Mouse (Mus musculus): Measurements from ENCODE around the gene 4921536K21Rik.
"Not testable (repeated sequence)": the region's sequence is repeated elsewhere in the genome, so short reads cannot be mapped to it uniquely, and the experiment has no call there.

Gene 4921536K21Rik

GRCm38 (mm10) chr11:3894406-3895281 is at the start of gene 4921536K21Rik, which contains the start of gene Dusp18:
TSS of gene 4921536K21Rik (minus strand) at chr11:3895098.
TSS of gene Dusp18 (plus strand) at chr11:3895240.
- DNase-seq, result peak; percentile 95 to 96

GRCm38 (mm10) chr11:3941371-3941770 is 46.5 kb upstream of the 4921536K21Rik start:
- DNase-seq, result no peak

GRCm38 (mm10) chr11:3937321-3937874 is 42.5 kb upstream of the 4921536K21Rik start:
- DNase-seq, result peak; percentile 11 to 26

GRCm38 (mm10) chr11:3936318-3936717 is 41.4 kb upstream of the 4921536K21Rik start:
- no peak for DNase-seq

GRCm38 (mm10) chr11:3935135-3935534 is 40.2 kb upstream of the 4921536K21Rik start:
- no peak for DNase-seq

GRCm38 (mm10) chr11:3933756-3934285 is 38.9 kb upstream of the 4921536K21Rik start:
- DNase-seq, result no peak

GRCm38 (mm10) chr11:3931511-3932211 is 36.8 kb upstream of the 4921536K21Rik start, which contains the start of gene Tcn2:
TSS of gene Tcn2 (minus strand) at chr11:3932159.
- DNase-seq, result peak; percentile 87 to 93

- DNase-seq, result no peak
These were observed 36.0 kb upstream of the 4921536K21Rik start for GRCm38 (mm10) chr11:3930931-3931330.

- DNase-seq, result peak; percentile 0 to 2
These were observed 35.1 kb upstream of the 4921536K21Rik start for GRCm38 (mm10) chr11:3930019-3930418.

- no peak for DNase-seq
These were observed 31.0 kb upstream of the 4921536K21Rik start for GRCm38 (mm10) chr11:3925916-3926315.

- no peak for DNase-seq
These were observed 27.8 kb upstream of the 4921536K21Rik start for GRCm38 (mm10) chr11:3922731-3923130.

GRCm38 (mm10) chr11:3922115-3922514 is 27.2 kb upstream of the 4921536K21Rik start:
- no peak for DNase-seq

- DNase-seq, result peak; percentile 63 to 72
These were observed 26.5 kb upstream of the 4921536K21Rik start for GRCm38 (mm10) chr11:3921281-3921850.

- no peak for DNase-seq
These were observed 25.6 kb upstream of the 4921536K21Rik start for GRCm38 (mm10) chr11:3920476-3920875.

- peak; percentile 16 to 41 for DNase-seq
These were observed 23.8 kb upstream of the 4921536K21Rik start for GRCm38 (mm10) chr11:3918738-3919137.

GRCm38 (mm10) chr11:3914109-3914840 is 19.4 kb upstream of the 4921536K21Rik start, which contains the start of gene Slc35e4:
TSS of gene Slc35e4 (minus strand) at chr11:3914664.
- DNase-seq, result peak; percentile 93

GRCm38 (mm10) chr11:3913316-3914108 is 18.6 kb upstream of the 4921536K21Rik start:
- peak; percentile 88 to 92 for DNase-seq

- DNase-seq, result peak; percentile 34 to 62
These were observed 18.0 kb upstream of the 4921536K21Rik start for GRCm38 (mm10) chr11:3912875-3913271.

- peak in 1 of 2 experiments; percentile 42 for DNase-seq
These were observed 17.4 kb upstream of the 4921536K21Rik start for GRCm38 (mm10) chr11:3912100-3912874.

- DNase-seq, result not testable (repeated sequence)
These were observed 16.5 kb upstream of the 4921536K21Rik start for GRCm38 (mm10) chr11:3911440-3911839.

Data from kidney, postnatal 4 days (tissue).